Mouse (Mus musculus): Measurements from ENCODE around the gene Lmnb2. TPM values are rescaled to one million over a fixed set of nuclear protein-coding genes. Genes with fewer than 3 reads are reported as not detected.

Gene Lmnb2
- polyA plus RNA-seq, 1 experiment from 2014 or later: 21.6 TPM

GRCm38 (mm10) chr10:80895100-80895499, 22.9 kb downstream of the Lmnb2 start:
- Histone ChIP-seq H3K4me2 (ENCODE audit: low read depth, low read length) (no peak overlapping the region), H3K9me3 (ENCODE audit: control insufficient read depth, low read length) (no peaks in the 10 kb centered on the region), H3K4me1 (ENCODE audit: control insufficient read depth, insufficient read depth, low read length) (peaks cover 10% of the 10 kb centered on the region), H3K9ac (ENCODE audit: low read depth, low read length) (no peak overlapping the region), H3K27me3 (replicated peaks; ENCODE audit: control insufficient read depth, insufficient read depth, low read length) (no peaks in the 10 kb centered on the region), H3K27ac (replicated peaks; ENCODE audit: low read depth, low read length) (no peak overlapping the region), H3K36me3 (ENCODE audit: control insufficient read depth, insufficient read depth, low read length) (peaks cover 11% of the 10 kb centered on the region; the same call in 1 of the 2 replicates), H3K4me3 (ENCODE audit: low read depth, low read length) (no peak overlapping the region)
- ATAC-seq (ENCODE audit: low read depth) (no peak), DNase-seq (ENCODE audit: low spot score) (no peak)
- WGBS: 83% methylated on average over 7 of the region's 7 CpGs

GRCm38 (mm10) chr10:80887181-80887580, 30.9 kb downstream of the Lmnb2 start:
- Histone ChIP-seq H3K27ac (replicated peaks; ENCODE audit: low read depth, low read length) (no peak overlapping the region), H3K4me3 (ENCODE audit: low read depth, low read length) (no peak overlapping the region), H3K9me3 (ENCODE audit: control insufficient read depth, low read length) (no peaks in the 10 kb centered on the region), H3K4me2 (ENCODE audit: low read depth, low read length) (no peak overlapping the region), H3K36me3 (ENCODE audit: control insufficient read depth, insufficient read depth, low read length) (no peaks in the 10 kb centered on the region), H3K4me1 (ENCODE audit: control insufficient read depth, insufficient read depth, low read length) (no peaks in the 10 kb centered on the region), H3K9ac (ENCODE audit: low read depth, low read length) (no peak overlapping the region), H3K27me3 (replicated peaks; ENCODE audit: control insufficient read depth, insufficient read depth, low read length) (0 out of 2 replicates have a peak, but pooled peaks cover 5% of the 10 kb centered on the region)
- ATAC-seq (ENCODE audit: low read depth): no peak
- 76% methylated on average over 11 of the region's 11 CpGs for WGBS
- no peak for DNase-seq (ENCODE audit: low spot score)

GRCm38 (mm10) chr10:80881301-80881700, 36.7 kb downstream of the Lmnb2 start:
- no peaks in the 10 kb centered on the region for H3K4me1 ChIP-seq (ENCODE audit: control insufficient read depth, insufficient read depth, low read length)
- no peaks in the 10 kb centered on the region for H3K36me3 ChIP-seq (ENCODE audit: control insufficient read depth, insufficient read depth, low read length)
- no peak overlapping the region for H3K4me3 ChIP-seq (ENCODE audit: low read depth, low read length)
- WGBS: 25% methylated on average over 10 of the region's 10 CpGs
- H3K27me3 ChIP-seq (replicated peaks; ENCODE audit: control insufficient read depth, insufficient read depth, low read length): no peaks in the 10 kb centered on the region
- H3K9ac ChIP-seq (ENCODE audit: low read depth, low read length): no peak overlapping the region
- H3K27ac ChIP-seq (replicated peaks; ENCODE audit: low read depth, low read length): no peak overlapping the region
- no peak overlapping the region for H3K4me2 ChIP-seq (ENCODE audit: low read depth, low read length)
- 0 out of 2 replicates have a peak, but pooled peaks have one; percentile 19 for ATAC-seq (ENCODE audit: low read depth)
- no peaks in the 10 kb centered on the region for H3K9me3 ChIP-seq (ENCODE audit: control insufficient read depth, low read length)
- peak; percentile 27 for DNase-seq (ENCODE audit: low spot score)

- Histone ChIP-seq H3K9me3 (ENCODE audit: control insufficient read depth, low read length) (no peaks in the 10 kb centered on the region), H3K4me3 (ENCODE audit: low read depth, low read length) (no peak overlapping the region), H3K9ac (ENCODE audit: low read depth, low read length) (no peak overlapping the region), H3K4me2 (ENCODE audit: low read depth, low read length) (no peak overlapping the region), H3K27me3 (replicated peaks; ENCODE audit: control insufficient read depth, insufficient read depth, low read length) (no peaks in the 10 kb centered on the region), H3K27ac (replicated peaks; ENCODE audit: low read depth, low read length) (no peak overlapping the region), H3K36me3 (ENCODE audit: control insufficient read depth, insufficient read depth, low read length) (no peaks in the 10 kb centered on the region), H3K4me1 (ENCODE audit: control insufficient read depth, insufficient read depth, low read length) (no peaks in the 10 kb centered on the region)
- no peak for ATAC-seq (ENCODE audit: low read depth)
- 76% methylated on average over 2 of the region's 2 CpGs for whole genome bisulfite sequencing
- no peak for DNase-seq (ENCODE audit: low spot score)
Measured at GRCm38 (mm10) chr10:80880901-80881300, 37.1 kb downstream of the Lmnb2 start.

- no peak overlapping the region for H3K27ac ChIP-seq (replicated peaks; ENCODE audit: low read depth, low read length)
- WGBS: 17% methylated on average over 5 of the region's 5 CpGs
- ATAC-seq (ENCODE audit: low read depth) (peak; percentile 41; the same call in 1 of the 2 replicates), DNase-seq (ENCODE audit: low spot score) (peak; percentile 67)
- no peak overlapping the region for H3K4me2 ChIP-seq (ENCODE audit: low read depth, low read length)
- H3K36me3 ChIP-seq (ENCODE audit: control insufficient read depth, insufficient read depth, low read length): no peaks in the 10 kb centered on the region
- H3K9ac ChIP-seq (ENCODE audit: low read depth, low read length): no peak overlapping the region
- no peaks in the 10 kb centered on the region for H3K4me1 ChIP-seq (ENCODE audit: control insufficient read depth, insufficient read depth, low read length)
- no peaks in the 10 kb centered on the region for H3K9me3 ChIP-seq (ENCODE audit: control insufficient read depth, low read length)
- no peak overlapping the region for H3K4me3 ChIP-seq (ENCODE audit: low read depth, low read length)
- no peaks in the 10 kb centered on the region for H3K27me3 ChIP-seq (replicated peaks; ENCODE audit: control insufficient read depth, insufficient read depth, low read length)
Measured at GRCm38 (mm10) chr10:80880131-80880641, 37.9 kb downstream of the Lmnb2 start.

GRCm38 (mm10) chr10:80876594-80876993, 41.5 kb downstream of the Lmnb2 start:
- H3K36me3 ChIP-seq (ENCODE audit: control insufficient read depth, insufficient read depth, low read length): no peaks in the 10 kb centered on the region
- H3K4me2 ChIP-seq (ENCODE audit: low read depth, low read length): no peak overlapping the region
- ATAC-seq (ENCODE audit: low read depth): no peak

GRCm38 (mm10) chr10:80876028-80876427, 42.0 kb downstream of the Lmnb2 start:
- Histone ChIP-seq H3K9me3 (ENCODE audit: control insufficient read depth, low read length) (no peaks in the 10 kb centered on the region), H3K9ac (ENCODE audit: low read depth, low read length) (no peak overlapping the region), H3K4me2 (ENCODE audit: low read depth, low read length) (no peak overlapping the region), H3K36me3 (ENCODE audit: control insufficient read depth, insufficient read depth, low read length) (no peaks in the 10 kb centered on the region), H3K4me1 (ENCODE audit: control insufficient read depth, insufficient read depth, low read length) (no peaks in the 10 kb centered on the region), H3K27me3 (replicated peaks; ENCODE audit: control insufficient read depth, insufficient read depth, low read length) (no peaks in the 10 kb centered on the region), H3K4me3 (ENCODE audit: low read depth, low read length) (no peak overlapping the region), H3K27ac (replicated peaks; ENCODE audit: low read depth, low read length) (no peak overlapping the region)
- DNase-seq (ENCODE audit: low spot score): peak; percentile 32
- WGBS: 24% methylated on average over 5 of the region's 5 CpGs
- ATAC-seq (ENCODE audit: low read depth): no peak

More at GRCm38 (mm10) chr10:80876594-80876993, 41.5 kb downstream of the Lmnb2 start:
- Histone ChIP-seq H3K9ac (ENCODE audit: low read depth, low read length) (no peak overlapping the region), H3K27me3 (replicated peaks; ENCODE audit: control insufficient read depth, insufficient read depth, low read length) (no peaks in the 10 kb centered on the region), H3K4me1 (ENCODE audit: control insufficient read depth, insufficient read depth, low read length) (no peaks in the 10 kb centered on the region), H3K27ac (replicated peaks; ENCODE audit: low read depth, low read length) (no peak overlapping the region), H3K4me3 (ENCODE audit: low read depth, low read length) (no peak overlapping the region), H3K9me3 (ENCODE audit: control insufficient read depth, low read length) (no peaks in the 10 kb centered on the region)
- DNase-seq (ENCODE audit: low spot score): no peak
- 28% methylated on average over 3 of the region's 3 CpGs for WGBS

- no peak overlapping the region for H3K9ac ChIP-seq (ENCODE audit: low read depth, low read length)
Measured at GRCm38 (mm10) chr10:80874035-80874434, 44.0 kb downstream of the Lmnb2 start.

GRCm38 (mm10) chr10:80871581-80871980, 46.5 kb downstream of the Lmnb2 start, which contains the start of gene Tmprss9:
Tmprss9 (plus strand) TSS chr10:80871848.
- H3K27ac ChIP-seq (replicated peaks; ENCODE audit: low read depth, low read length): no peak within 1 kb of the TSS
- H3K9ac ChIP-seq (ENCODE audit: low read depth, low read length): no peak within 1 kb of the TSS
- DNase-seq (ENCODE audit: low spot score) (no peak), ATAC-seq (ENCODE audit: low read depth) (no peak)
- 28% methylated on average over 9 of the region's 9 CpGs for WGBS
- H3K4me1 ChIP-seq (ENCODE audit: control insufficient read depth, insufficient read depth, low read length): no peaks in the 10 kb centered on the region
- no peaks in the 10 kb centered on the region for H3K9me3 ChIP-seq (ENCODE audit: control insufficient read depth, low read length)
- no peak within 1 kb of the TSS for H3K4me2 ChIP-seq (ENCODE audit: low read depth, low read length)
- H3K4me3 ChIP-seq (ENCODE audit: low read depth, low read length): no peak within 1 kb of the TSS
- H3K36me3 ChIP-seq (ENCODE audit: control insufficient read depth, insufficient read depth, low read length): peaks cover 12% of the 10 kb centered on the region; the same call in 1 of the 2 replicates
- no peaks in the 10 kb centered on the region for H3K27me3 ChIP-seq (replicated peaks; ENCODE audit: control insufficient read depth, insufficient read depth, low read length)

More at GRCm38 (mm10) chr10:80874035-80874434, 44.0 kb downstream of the Lmnb2 start:
- no peak overlapping the region for H3K27ac ChIP-seq (replicated peaks; ENCODE audit: low read depth, low read length)
- H3K4me2 ChIP-seq (ENCODE audit: low read depth, low read length): no peak overlapping the region
- no peaks in the 10 kb centered on the region for H3K4me1 ChIP-seq (ENCODE audit: control insufficient read depth, insufficient read depth, low read length)
- 66% methylated on average over 9 of the region's 9 CpGs for WGBS
- no peaks in the 10 kb centered on the region for H3K27me3 ChIP-seq (replicated peaks; ENCODE audit: control insufficient read depth, insufficient read depth, low read length)
- no peak overlapping the region for H3K4me3 ChIP-seq (ENCODE audit: low read depth, low read length)
- DNase-seq (ENCODE audit: low spot score): no peak
- no peaks in the 10 kb centered on the region for H3K9me3 ChIP-seq (ENCODE audit: control insufficient read depth, low read length)
- no peaks in the 10 kb centered on the region for H3K36me3 ChIP-seq (ENCODE audit: control insufficient read depth, insufficient read depth, low read length)
- ATAC-seq (ENCODE audit: low read depth): no peak
